Mouse (Mus musculus) cerebral cortex, adult 2 months (tissue): ENCODE measurements around the gene Coro1b.

Source experiments
- WGBS: fragments of 180-500 bp; shearing (Covaris S2); methylation state at CpG from one replicate; pipeline ENCODE4 v1.1.7; 2018; 5-methylcytosine and 5-hydroxymethylcytosine counted together

Gene Coro1b

GRCm38 (mm10) chr19:4148491-4148806, at the start of gene Coro1b:
Gene Coro1b (plus strand): TSS chr19:4148619.
- WGBS = under 1% methylated on average over 33 of the region's 33 CpGs

GRCm38 (mm10) chr19:4099056-4099455, 49.4 kb upstream of the Coro1b start:
- 18% methylated on average over 9 of the region's 9 CpGs for WGBS

- WGBS = 2% methylated on average over 53 of the region's 53 CpGs
These were observed 48.3 kb upstream of the Coro1b start, which contains the start of gene Pitpnm1 for GRCm38 (mm10) chr19:4099837-4100717. Gene Pitpnm1 (plus strand): TSS chr19:4099998.

- 1% methylated on average over 52 of the region's 52 CpGs for WGBS
These were observed 47.6 kb upstream of the Coro1b start for GRCm38 (mm10) chr19:4100718-4101261.

GRCm38 (mm10) chr19:4101466-4101865, 47.0 kb upstream of the Coro1b start:
- WGBS = 62% methylated on average over 6 of the region's 6 CpGs

- WGBS = 90% methylated on average over 2 of the region's 2 CpGs
These were observed 46.4 kb upstream of the Coro1b start for GRCm38 (mm10) chr19:4102049-4102448.

- 96% methylated on average over 12 of the region's 12 CpGs for WGBS
These were observed 45.8 kb upstream of the Coro1b start for GRCm38 (mm10) chr19:4102626-4103025.

GRCm38 (mm10) chr19:4103294-4103693, 45.1 kb upstream of the Coro1b start:
- WGBS = 95% methylated on average over 18 of the region's 18 CpGs

- 88% methylated on average over 3 of the region's 3 CpGs for WGBS
These were observed 44.6 kb upstream of the Coro1b start for GRCm38 (mm10) chr19:4103792-4104191.

GRCm38 (mm10) chr19:4104675-4105194, 43.7 kb upstream of the Coro1b start:
- 91% methylated on average over 16 of the region's 16 CpGs for WGBS

- 94% methylated on average over 14 of the region's 14 CpGs for WGBS
These were observed 41.8 kb upstream of the Coro1b start for GRCm38 (mm10) chr19:4106654-4107053.

GRCm38 (mm10) chr19:4108535-4108934, 39.9 kb upstream of the Coro1b start:
- WGBS = 89% methylated on average over 9 of the region's 9 CpGs

- 95% methylated on average over 26 of the region's 26 CpGs for WGBS
These were observed 36.1 kb upstream of the Coro1b start for GRCm38 (mm10) chr19:4112063-4112960.

- WGBS = 34% methylated on average over 13 of the region's 13 CpGs
These were observed 35.1 kb upstream of the Coro1b start for GRCm38 (mm10) chr19:4113186-4113805.

- WGBS = 58% methylated on average over 5 of the region's 5 CpGs
These were observed 34.6 kb upstream of the Coro1b start for GRCm38 (mm10) chr19:4113806-4114230.

GRCm38 (mm10) chr19:4114551-4114950, 33.9 kb upstream of the Coro1b start:
- WGBS = 87% methylated on average over 10 of the region's 10 CpGs

- 97% methylated on average over 10 of the region's 10 CpGs for WGBS
These were observed 33.3 kb upstream of the Coro1b start for GRCm38 (mm10) chr19:4115144-4115543.

GRCm38 (mm10) chr19:4115816-4116215, 32.6 kb upstream of the Coro1b start:
- 86% methylated on average over 11 of the region's 11 CpGs for WGBS

- WGBS = 98% methylated on average over 7 of the region's 7 CpGs
These were observed 31.4 kb upstream of the Coro1b start for GRCm38 (mm10) chr19:4117006-4117405.

- 58% methylated on average over 2 of the region's 2 CpGs for WGBS
These were observed 30.1 kb upstream of the Coro1b start for GRCm38 (mm10) chr19:4118350-4118749.

GRCm38 (mm10) chr19:4119716-4120487, 28.5 kb upstream of the Coro1b start:
- 92% methylated on average over 6 of the region's 6 CpGs for WGBS
